Mouse (Mus musculus) hindlimb bud, embryonic 11.5 days (tissue): ENCODE data around the gene Akap2.

Experiments used
- DNase-seq: peaks from one replicate; pipeline ENCODE4 v3.0.0-alpha.2; 2012; ENCODE audit warnings: low read depth, low spot score; ENCODE audit errors: extremely low spot score

Gene Akap2

DNA sequence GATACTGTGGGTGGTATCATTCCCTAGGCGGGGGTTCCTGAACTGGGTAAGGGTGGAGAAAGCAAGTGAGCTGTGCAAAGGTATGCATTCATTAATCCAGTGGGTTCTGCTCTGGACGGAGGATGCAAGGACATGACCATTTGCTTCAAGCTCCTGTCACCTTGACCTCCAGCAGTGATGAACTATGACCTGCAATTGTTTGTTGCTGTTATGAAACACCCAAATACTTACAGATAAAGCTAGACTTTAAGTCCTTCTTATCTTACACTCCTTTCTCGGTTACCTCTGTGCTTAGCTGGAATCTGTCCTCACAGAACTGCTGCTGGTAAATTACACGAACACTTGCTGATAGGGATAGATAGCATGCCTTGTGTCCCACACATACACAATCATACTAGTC is 223.2 kb downstream of the Akap2 start:
- no peak for DNase-seq

DNA sequence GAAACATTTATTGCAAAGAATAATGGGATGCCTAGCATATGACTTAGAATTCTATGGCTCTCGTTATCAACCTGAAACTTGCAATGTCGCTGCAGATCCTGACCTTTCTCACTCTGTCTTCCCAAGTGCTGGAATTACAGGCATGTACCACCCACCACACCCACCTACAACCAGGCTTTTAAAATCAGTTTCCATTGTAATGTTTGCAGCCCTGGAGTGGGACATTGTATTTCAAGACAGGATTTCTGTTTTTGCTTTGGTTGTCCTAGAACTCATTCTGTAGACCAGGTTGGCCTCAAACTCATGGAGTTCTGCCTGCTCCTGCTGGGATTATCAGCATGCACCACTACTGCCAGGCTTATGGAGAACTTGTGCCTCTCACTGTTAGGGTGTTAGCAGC is 225.4 kb downstream of the Akap2 start:
- DNase-seq: no peak
